Mouse (Mus musculus): ENCODE measurements around the gene Utf1. TPM values are rescaled to one million over a fixed set of nuclear protein-coding genes. Genes with fewer than 3 reads are reported as not detected.

The Utf1 gene
- polyA plus RNA-seq, 1 experiment from 2014 or later, result not detected

DNA sequence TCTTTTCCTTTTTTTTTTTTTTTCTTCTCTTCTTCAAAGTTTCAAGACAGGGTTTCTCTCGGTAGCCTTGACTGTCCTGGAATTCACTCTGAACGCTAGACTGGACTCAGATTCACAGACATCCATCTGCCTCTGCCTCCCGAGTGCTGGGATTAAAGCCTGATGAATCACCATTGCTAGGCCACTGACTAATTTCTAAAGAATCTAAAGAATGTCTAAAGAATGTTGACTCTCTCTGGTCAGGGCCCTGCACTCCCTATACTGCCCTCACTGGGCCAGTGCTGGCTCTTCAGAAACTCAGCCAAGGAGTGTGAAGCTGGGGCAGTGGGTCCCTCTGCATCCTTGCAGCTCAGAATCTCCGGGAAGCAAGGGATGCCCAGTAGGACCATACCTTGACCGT lies 31.9 kb downstream of the Utf1 start:
- H3K27ac ChIP-seq (ENCODE audit: low read depth, low read length), result no peak overlapping the region
- H3K9me3 ChIP-seq (ENCODE audit: control insufficient read depth), result no peaks in the 10 kb centered on the region
- 54% methylated on average over 5 of the region's 5 CpGs for WGBS
- peaks cover 6% of the 10 kb centered on the region; the same call in 1 of the 2 replicates for H3K4me1 ChIP-seq (replicated peaks; ENCODE audit: control insufficient read depth, insufficient read depth, low read length)
- no peak overlapping the region for H3K9ac ChIP-seq (ENCODE audit: low read depth, low read length)
- H3K27me3 ChIP-seq (replicated peaks; ENCODE audit: control insufficient read depth, insufficient read depth, low read length), result no peaks in the 10 kb centered on the region
- TF ChIP-seq CTCF (IDR thresholded peaks at IDR 0.05; ENCODE audit: low read depth), result no peak
- H3K4me2 ChIP-seq (replicated peaks; ENCODE audit: low read depth), result no peak overlapping the region
- H3K36me3 ChIP-seq (ENCODE audit: control insufficient read depth, insufficient read depth), result no peaks in the 10 kb centered on the region
- no peak for ATAC-seq
- H3K4me3 ChIP-seq (ENCODE audit: low read depth, low read length), result no peak overlapping the region

DNA sequence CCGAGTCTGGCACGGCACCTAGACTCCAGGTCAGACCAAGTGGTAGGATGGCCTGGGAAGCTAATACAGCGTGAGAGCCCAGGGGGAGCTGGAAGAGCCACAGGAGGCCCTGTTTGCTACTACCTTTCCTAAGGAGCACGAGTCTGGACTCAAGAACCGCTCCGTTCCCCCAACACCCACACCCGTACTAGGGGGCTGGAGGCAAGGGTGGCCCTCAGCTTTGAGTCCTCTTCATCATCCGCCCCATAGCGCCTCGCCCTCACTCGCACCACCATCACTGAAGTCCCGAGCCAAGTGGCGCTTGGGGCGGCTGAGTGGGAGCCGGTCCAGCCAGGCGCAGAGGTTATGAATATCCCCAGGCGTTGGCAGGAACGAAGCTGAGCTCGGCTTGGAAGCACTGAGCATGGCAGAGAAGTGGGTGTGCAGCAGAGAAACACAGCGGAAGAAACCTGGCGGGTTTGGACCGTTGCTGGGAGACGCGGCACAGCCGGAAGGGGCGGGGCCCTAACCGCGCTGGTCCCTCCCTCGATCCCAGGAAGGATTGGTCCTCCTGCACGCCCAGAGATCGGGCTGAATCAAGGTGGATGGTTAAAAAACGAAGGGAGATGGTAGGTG lies 34.8 kb downstream of the Utf1 start, which contains the start of gene 6430531B16Rik:
Gene 6430531B16Rik, minus strand, starts transcription at position 478 of the 615 bp plus-strand sequence.
- Histone ChIP-seq H3K4me2 (replicated peaks; ENCODE audit: low read depth) (peak within 1 kb of the TSS; percentile 87), H3K9me3 (ENCODE audit: control insufficient read depth) (no peaks in the 10 kb centered on the region), H3K36me3 (ENCODE audit: control insufficient read depth, insufficient read depth) (no peaks in the 10 kb centered on the region), H3K27ac (ENCODE audit: low read depth, low read length) (no peak within 1 kb of the TSS), H3K4me3 (ENCODE audit: low read depth, low read length) (peak within 1 kb of the TSS; percentile 46), H3K4me1 (replicated peaks; ENCODE audit: control insufficient read depth, insufficient read depth, low read length) (peaks cover 6% of the 10 kb centered on the region; the same call in 1 of the 2 replicates), H3K9ac (ENCODE audit: low read depth, low read length) (no peak within 1 kb of the TSS), H3K27me3 (replicated peaks; ENCODE audit: control insufficient read depth, insufficient read depth, low read length) (no peaks in the 10 kb centered on the region)
- ATAC-seq, result peak; percentile 85
- WGBS, result 5% methylated on average over 32 of the region's 32 CpGs
- no peak for TF ChIP-seq CTCF (IDR thresholded peaks at IDR 0.05; ENCODE audit: low read depth)

DNA sequence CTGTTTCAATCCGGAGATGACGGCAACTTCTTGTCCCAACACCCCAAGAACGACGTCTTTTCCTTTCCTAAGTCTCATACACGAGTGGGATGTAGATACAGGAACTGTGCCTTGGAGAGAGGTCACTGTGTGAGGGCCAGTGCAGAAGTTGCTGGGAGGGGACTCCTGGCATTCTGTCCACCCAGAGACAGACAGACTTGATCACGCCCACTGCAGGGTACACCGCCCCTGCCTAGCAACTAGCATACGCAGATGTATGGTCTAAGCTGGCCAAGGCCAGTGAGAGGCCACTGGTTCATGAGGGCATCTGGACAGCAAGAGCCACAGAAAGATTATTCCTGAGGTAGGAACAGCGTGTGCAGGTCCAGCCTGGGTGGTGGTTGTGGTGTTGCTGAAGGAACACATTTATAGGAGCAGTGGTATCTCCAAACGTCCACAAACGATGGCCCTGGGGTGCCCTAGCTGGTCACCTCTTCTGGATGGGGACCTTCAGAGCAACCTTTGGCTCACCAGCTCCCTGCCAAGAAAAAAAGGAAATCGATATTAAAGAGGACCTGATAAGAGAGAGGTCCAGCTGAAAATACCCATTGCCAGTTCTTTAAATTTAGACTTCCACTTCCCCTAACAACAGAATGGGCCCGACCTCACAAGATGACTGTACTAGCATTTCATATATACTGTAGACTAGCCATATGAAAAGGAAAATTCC lies 35.6 kb downstream of the Utf1 start:
- no peak for ATAC-seq
- WGBS, result 34% methylated on average over 13 of the region's 13 CpGs
- peak overlapping the region; percentile 87 for H3K4me2 ChIP-seq (replicated peaks; ENCODE audit: low read depth)
- peak overlapping the region; percentile 46 for H3K4me3 ChIP-seq (ENCODE audit: low read depth, low read length)
- H3K9me3 ChIP-seq (ENCODE audit: control insufficient read depth), result no peaks in the 10 kb centered on the region
- no peaks in the 10 kb centered on the region for H3K27me3 ChIP-seq (replicated peaks; ENCODE audit: control insufficient read depth, insufficient read depth, low read length)
- no peak overlapping the region for H3K27ac ChIP-seq (ENCODE audit: low read depth, low read length)
- H3K9ac ChIP-seq (ENCODE audit: low read depth, low read length), result no peak overlapping the region
- H3K4me1 ChIP-seq (replicated peaks; ENCODE audit: control insufficient read depth, insufficient read depth, low read length), result peaks cover 6% of the 10 kb centered on the region; the same call in 1 of the 2 replicates
- H3K36me3 ChIP-seq (ENCODE audit: control insufficient read depth, insufficient read depth), result no peaks in the 10 kb centered on the region
- no peak for TF ChIP-seq CTCF (IDR thresholded peaks at IDR 0.05; ENCODE audit: low read depth)

DNA sequence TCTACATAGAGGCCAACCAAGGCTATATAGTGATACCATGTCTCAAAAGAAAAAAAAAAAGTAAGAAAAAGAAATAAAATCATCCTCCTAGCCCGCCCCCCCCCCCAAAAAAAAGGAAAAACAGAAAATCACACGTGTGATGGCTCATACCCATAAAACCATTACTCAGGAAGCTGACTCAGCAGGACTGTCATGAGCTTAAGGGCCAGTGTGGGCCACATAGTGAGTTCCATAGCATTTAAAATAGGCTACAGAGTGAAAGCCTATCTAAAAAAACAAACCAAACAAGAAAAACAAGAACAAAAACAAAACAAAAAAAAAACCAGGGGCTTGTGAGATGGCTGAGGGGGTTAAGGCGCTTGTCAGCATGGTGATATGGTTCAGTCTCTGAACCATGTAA lies 37.2 kb downstream of the Utf1 start:
- TF ChIP-seq CTCF (IDR thresholded peaks at IDR 0.05; ENCODE audit: low read depth), result no peak
- no peaks in the 10 kb centered on the region for H3K27me3 ChIP-seq (replicated peaks; ENCODE audit: control insufficient read depth, insufficient read depth, low read length)
- H3K4me1 ChIP-seq (replicated peaks; ENCODE audit: control insufficient read depth, insufficient read depth, low read length), result peaks cover 6% of the 10 kb centered on the region; the same call in 1 of the 2 replicates
- H3K36me3 ChIP-seq (ENCODE audit: control insufficient read depth, insufficient read depth), result no peaks in the 10 kb centered on the region
- H3K4me2 ChIP-seq (replicated peaks; ENCODE audit: low read depth), result no peak overlapping the region
- H3K9me3 ChIP-seq (ENCODE audit: control insufficient read depth), result no peaks in the 10 kb centered on the region
- 52% methylated on average over 3 of the region's 3 CpGs for WGBS
- no peak overlapping the region for H3K9ac ChIP-seq (ENCODE audit: low read depth, low read length)
- no peak for ATAC-seq
- no peak overlapping the region for H3K27ac ChIP-seq (ENCODE audit: low read depth, low read length)
- no peak overlapping the region for H3K4me3 ChIP-seq (ENCODE audit: low read depth, low read length)

DNA sequence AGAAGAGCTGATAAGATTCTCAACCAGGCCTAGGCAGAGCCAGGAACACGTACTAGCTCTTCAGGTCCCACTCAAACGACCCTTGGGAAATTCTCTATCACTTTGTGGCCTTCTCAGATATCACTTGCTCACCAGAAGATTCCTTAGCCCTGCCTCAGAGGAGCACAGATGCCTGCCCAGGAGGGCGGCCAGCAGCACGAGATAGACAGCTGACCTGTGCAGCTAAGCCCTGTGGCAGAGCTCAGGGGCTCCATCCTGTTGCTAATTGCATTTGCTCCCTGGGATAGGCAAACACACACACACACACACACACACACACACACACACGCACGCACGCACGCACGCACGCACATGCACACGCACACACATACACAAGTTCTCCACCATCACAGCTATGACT lies 38.5 kb downstream of the Utf1 start:
- H3K9me3 ChIP-seq (ENCODE audit: control insufficient read depth), result no peaks in the 10 kb centered on the region
- no peaks in the 10 kb centered on the region for H3K36me3 ChIP-seq (ENCODE audit: control insufficient read depth, insufficient read depth)
- no peak overlapping the region for H3K4me3 ChIP-seq (ENCODE audit: low read depth, low read length)
- no peak overlapping the region for H3K27ac ChIP-seq (ENCODE audit: low read depth, low read length)
- H3K4me2 ChIP-seq (replicated peaks; ENCODE audit: low read depth), result no peak overlapping the region
- ATAC-seq, result no peak
- WGBS, result 91% methylated on average over 11 of the region's 11 CpGs
- H3K9ac ChIP-seq (ENCODE audit: low read depth, low read length), result no peak overlapping the region
- no peaks in the 10 kb centered on the region for H3K27me3 ChIP-seq (replicated peaks; ENCODE audit: control insufficient read depth, insufficient read depth, low read length)
- peaks cover 6% of the 10 kb centered on the region; the same call in 1 of the 2 replicates for H3K4me1 ChIP-seq (replicated peaks; ENCODE audit: control insufficient read depth, insufficient read depth, low read length)
- TF ChIP-seq CTCF (IDR thresholded peaks at IDR 0.05; ENCODE audit: low read depth), result no peak

DNA sequence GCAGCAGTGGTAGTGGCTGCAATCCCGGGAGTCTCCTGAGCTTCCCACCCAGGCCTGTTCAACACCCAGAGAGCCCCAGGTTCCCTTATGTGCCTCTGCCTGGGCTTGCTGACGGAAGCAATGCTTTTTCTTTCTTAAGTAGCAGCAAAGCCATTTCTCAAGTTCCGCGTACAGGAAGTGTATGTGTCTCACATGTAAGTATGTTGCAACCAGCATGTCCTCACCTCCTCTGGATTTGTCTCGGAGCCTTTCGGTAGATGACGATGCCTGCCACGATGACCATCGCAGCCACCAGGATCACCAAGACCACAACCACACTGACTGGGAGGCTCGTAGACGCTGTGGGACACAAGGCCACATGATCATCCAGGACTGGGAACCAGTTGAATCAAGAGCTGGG lies 40.9 kb downstream of the Utf1 start:
- WGBS, result 90% methylated on average over 11 of the region's 11 CpGs
- no peak for TF ChIP-seq CTCF (IDR thresholded peaks at IDR 0.05; ENCODE audit: low read depth)
- ATAC-seq, result no peak
- Histone ChIP-seq H3K36me3 (ENCODE audit: control insufficient read depth, insufficient read depth) (no peaks in the 10 kb centered on the region), H3K4me3 (ENCODE audit: low read depth, low read length) (no peak overlapping the region), H3K9me3 (ENCODE audit: control insufficient read depth) (no peaks in the 10 kb centered on the region), H3K9ac (ENCODE audit: low read depth, low read length) (no peak overlapping the region), H3K4me1 (replicated peaks; ENCODE audit: control insufficient read depth, insufficient read depth, low read length) (no peaks in the 10 kb centered on the region), H3K4me2 (replicated peaks; ENCODE audit: low read depth) (no peak overlapping the region), H3K27me3 (replicated peaks; ENCODE audit: control insufficient read depth, insufficient read depth, low read length) (no peaks in the 10 kb centered on the region), H3K27ac (ENCODE audit: low read depth, low read length) (no peak overlapping the region)
